Mouse (Mus musculus): ENCODE data around the gene Lilra5. TPM values are rescaled to one million over a fixed set of nuclear protein-coding genes. Genes with fewer than 3 reads are reported as not detected.
"Not testable (repeated sequence)": the region's sequence is repeated elsewhere in the genome, so short reads cannot be mapped to it uniquely, and the experiment has no call there.

Gene Lilra5
- 0.13 and 0.25 TPM in 2 replicates for polyA plus RNA-seq (2015; fragmentation: Nextera tagmentation; extraction: Ambion mirVana)

- whole genome bisulfite sequencing, result 69% methylated on average over 7 of the region's 7 CpGs
These were observed at the start of gene Lilra5 for GRCm38 (mm10) chr7:4237454-4237853. TSS of gene Lilra5 (plus strand) at chr7:4237754.

GRCm38 (mm10) chr7:4207126-4207525 lies 30.4 kb upstream of the Lilra5 start:
- no peak for ATAC-seq (replicated peaks; ENCODE audit: insufficient number of reproducible peaks, insufficient read depth, low FRiP score, low read depth)
- no peak overlapping the region for H3K9ac ChIP-seq
- 69% methylated on average over 1 of the region's 1 CpGs for WGBS

More at GRCm38 (mm10) chr7:4237454-4237853, at the start of gene Lilra5:
- Histone ChIP-seq H3K27ac (no peak within 1 kb of the TSS), H3K4me3 (no peak within 1 kb of the TSS), H3K27me3 (no peaks in the 10 kb centered on the region), H3K36me3 (no peaks in the 10 kb centered on the region), H3K9me3 (replicated peaks) (no peaks in the 10 kb centered on the region), H3K9ac (no peak within 1 kb of the TSS), H3K4me2 (no peak within 1 kb of the TSS), H3K4me1 (replicated peaks) (no peaks in the 10 kb centered on the region)
- ATAC-seq (replicated peaks; ENCODE audit: insufficient number of reproducible peaks, insufficient read depth, low FRiP score, low read depth), result no peak

GRCm38 (mm10) chr7:4208626-4209025 lies 28.9 kb upstream of the Lilra5 start:
- 31% methylated on average over 2 of the region's 2 CpGs for WGBS
- H3K9me3 ChIP-seq (replicated peaks), result no peaks in the 10 kb centered on the region
- H3K4me2 ChIP-seq, result no peak overlapping the region
- H3K4me3 ChIP-seq, result no peak overlapping the region
- H3K27ac ChIP-seq, result no peak overlapping the region
- H3K4me1 ChIP-seq (replicated peaks), result no peaks in the 10 kb centered on the region
- ATAC-seq (replicated peaks; ENCODE audit: insufficient number of reproducible peaks, insufficient read depth, low FRiP score, low read depth), result no peak
- no peaks in the 10 kb centered on the region for H3K27me3 ChIP-seq
- H3K9ac ChIP-seq, result no peak overlapping the region
- no peaks in the 10 kb centered on the region for H3K36me3 ChIP-seq

More at GRCm38 (mm10) chr7:4207126-4207525, 30.4 kb upstream of the Lilra5 start:
- Histone ChIP-seq H3K27ac (no peak overlapping the region), H3K9me3 (replicated peaks) (no peaks in the 10 kb centered on the region), H3K27me3 (no peaks in the 10 kb centered on the region), H3K4me2 (no peak overlapping the region), H3K36me3 (no peaks in the 10 kb centered on the region), H3K4me3 (no peak overlapping the region), H3K4me1 (replicated peaks) (no peaks in the 10 kb centered on the region)

- H3K36me3 ChIP-seq; H3K4me3 ChIP-seq; H3K9ac ChIP-seq; H3K4me1 ChIP-seq (replicated peaks); H3K27me3 ChIP-seq; H3K4me2 ChIP-seq; H3K27ac ChIP-seq; ATAC-seq (replicated peaks; ENCODE audit: insufficient number of reproducible peaks, insufficient read depth, low FRiP score, low read depth); H3K9me3 ChIP-seq (replicated peaks): not testable (repeated sequence)
These were observed 24.1 kb upstream of the Lilra5 start for GRCm38 (mm10) chr7:4213436-4213835.

GRCm38 (mm10) chr7:4215396-4215795 lies 22.2 kb upstream of the Lilra5 start:
- no peak for ATAC-seq (replicated peaks; ENCODE audit: insufficient number of reproducible peaks, insufficient read depth, low FRiP score, low read depth)
- no peaks in the 10 kb centered on the region for H3K9me3 ChIP-seq (replicated peaks)
- no peak overlapping the region for H3K27ac ChIP-seq
- H3K4me1 ChIP-seq (replicated peaks), result no peaks in the 10 kb centered on the region
- no peaks in the 10 kb centered on the region for H3K36me3 ChIP-seq
- WGBS, result 58% methylated on average over 2 of the region's 2 CpGs
- H3K4me3 ChIP-seq, result no peak overlapping the region
- no peak overlapping the region for H3K4me2 ChIP-seq
- H3K9ac ChIP-seq, result no peak overlapping the region
- no peaks in the 10 kb centered on the region for H3K27me3 ChIP-seq

GRCm38 (mm10) chr7:4215805-4216204 lies 21.7 kb upstream of the Lilra5 start:
- no peak overlapping the region for H3K9ac ChIP-seq
- no peaks in the 10 kb centered on the region for H3K4me1 ChIP-seq (replicated peaks)
- no peak overlapping the region for H3K4me2 ChIP-seq
- no peak overlapping the region for H3K27ac ChIP-seq
- H3K4me3 ChIP-seq, result no peak overlapping the region
- ATAC-seq (replicated peaks; ENCODE audit: insufficient number of reproducible peaks, insufficient read depth, low FRiP score, low read depth), result no peak
- H3K27me3 ChIP-seq, result no peaks in the 10 kb centered on the region
- no peaks in the 10 kb centered on the region for H3K9me3 ChIP-seq (replicated peaks)
- H3K36me3 ChIP-seq, result no peaks in the 10 kb centered on the region
- 54% methylated on average over 2 of the region's 2 CpGs for WGBS

GRCm38 (mm10) chr7:4235536-4235935 lies 2.0 kb upstream of the Lilra5 start:
- no peak for ATAC-seq (replicated peaks; ENCODE audit: insufficient number of reproducible peaks, insufficient read depth, low FRiP score, low read depth)
- no peak overlapping the region for H3K9ac ChIP-seq
- H3K27me3 ChIP-seq, result no peaks in the 10 kb centered on the region
- no peaks in the 10 kb centered on the region for H3K36me3 ChIP-seq
- no peaks in the 10 kb centered on the region for H3K4me1 ChIP-seq (replicated peaks)
- H3K4me2 ChIP-seq, result no peak overlapping the region
- no peak overlapping the region for H3K27ac ChIP-seq
- no peaks in the 10 kb centered on the region for H3K9me3 ChIP-seq (replicated peaks)
- H3K4me3 ChIP-seq, result no peak overlapping the region

- H3K9ac ChIP-seq, result no peak overlapping the region
- no peaks in the 10 kb centered on the region for H3K36me3 ChIP-seq
- H3K27me3 ChIP-seq, result no peaks in the 10 kb centered on the region
- ATAC-seq (replicated peaks; ENCODE audit: insufficient number of reproducible peaks, insufficient read depth, low FRiP score, low read depth), result no peak
- H3K4me1 ChIP-seq (replicated peaks), result no peaks in the 10 kb centered on the region
- no peaks in the 10 kb centered on the region for H3K9me3 ChIP-seq (replicated peaks)
- H3K27ac ChIP-seq, result no peak overlapping the region
- no peak overlapping the region for H3K4me2 ChIP-seq
- no peak overlapping the region for H3K4me3 ChIP-seq
- 66% methylated on average over 6 of the region's 6 CpGs for WGBS
These were observed 1.6 kb downstream of the Lilra5 start for GRCm38 (mm10) chr7:4239038-4239721.

GRCm38 (mm10) chr7:4251211-4251610 lies 13.7 kb downstream of the Lilra5 start:
- H3K4me3 ChIP-seq; H3K9me3 ChIP-seq (replicated peaks); ATAC-seq (replicated peaks; ENCODE audit: insufficient number of reproducible peaks, insufficient read depth, low FRiP score, low read depth); H3K27me3 ChIP-seq; H3K36me3 ChIP-seq; H3K4me1 ChIP-seq (replicated peaks); H3K27ac ChIP-seq; H3K4me2 ChIP-seq; H3K9ac ChIP-seq: not testable (repeated sequence)
- 80% methylated on average over 1 of the region's 1 CpGs for WGBS

- not testable (repeated sequence) for ATAC-seq (replicated peaks; ENCODE audit: insufficient number of reproducible peaks, insufficient read depth, low FRiP score, low read depth); H3K9me3 ChIP-seq (replicated peaks); H3K4me3 ChIP-seq; H3K27ac ChIP-seq; H3K36me3 ChIP-seq; H3K9ac ChIP-seq; H3K27me3 ChIP-seq; H3K4me2 ChIP-seq; H3K4me1 ChIP-seq (replicated peaks)
- WGBS, result no CpG with 5 or more reads among the region's 1 CpGs
These were observed 18.5 kb downstream of the Lilra5 start for GRCm38 (mm10) chr7:4256060-4256459.

- H3K4me3 ChIP-seq; H3K4me2 ChIP-seq; H3K4me1 ChIP-seq (replicated peaks); H3K27ac ChIP-seq; H3K9ac ChIP-seq; H3K9me3 ChIP-seq (replicated peaks); H3K36me3 ChIP-seq; ATAC-seq (replicated peaks; ENCODE audit: insufficient number of reproducible peaks, insufficient read depth, low FRiP score, low read depth); H3K27me3 ChIP-seq: not testable (repeated sequence)
- 93% methylated on average over 1 of the region's 1 CpGs for WGBS
These were observed 23.0 kb downstream of the Lilra5 start for GRCm38 (mm10) chr7:4260521-4260920.

GRCm38 (mm10) chr7:4272106-4272505 lies 34.6 kb downstream of the Lilra5 start:
- 66% methylated on average over 1 of the region's 1 CpGs for WGBS
- H3K4me1 ChIP-seq (replicated peaks); H3K27ac ChIP-seq; H3K4me3 ChIP-seq; ATAC-seq (replicated peaks; ENCODE audit: insufficient number of reproducible peaks, insufficient read depth, low FRiP score, low read depth); H3K9me3 ChIP-seq (replicated peaks); H3K36me3 ChIP-seq; H3K4me2 ChIP-seq; H3K9ac ChIP-seq; H3K27me3 ChIP-seq: not testable (repeated sequence)

All from heart, embryonic 15.5 days (tissue).